Mouse (Mus musculus) c-Kit-positive CD71-negative TER-119-negative erythroid progenitor cells, embryonic 14.5 days (primary cell): ENCODE results near the gene Tns1.

Experiments used
- DNase-seq: peaks from one replicate; pipeline ENCODE4 v3.0.0-alpha.2; 2013; ENCODE audit warnings: low read depth

The Tns1 gene

DNA sequence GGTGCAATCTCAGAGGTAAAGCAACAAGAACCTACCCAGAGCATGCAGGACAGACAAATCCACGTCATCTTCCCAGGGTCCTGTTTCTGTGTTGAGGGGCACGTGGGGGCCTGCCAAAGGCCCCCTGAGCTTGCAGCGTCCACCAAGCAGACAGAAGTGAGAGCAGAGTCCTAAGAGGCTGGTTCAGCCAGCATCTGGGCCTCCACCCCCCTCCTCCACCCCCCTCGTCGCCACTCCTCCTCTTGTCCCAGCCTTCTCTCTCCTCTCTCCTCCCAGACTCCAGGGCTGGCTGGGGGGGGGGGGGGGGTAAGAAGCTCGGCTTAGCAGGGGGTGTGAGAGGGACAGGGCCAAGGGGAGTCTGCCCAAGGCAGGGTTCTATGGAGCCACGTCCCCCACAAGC is 33.1 kb downstream of the Tns1 start:
- DNase-seq: no peak

DNA sequence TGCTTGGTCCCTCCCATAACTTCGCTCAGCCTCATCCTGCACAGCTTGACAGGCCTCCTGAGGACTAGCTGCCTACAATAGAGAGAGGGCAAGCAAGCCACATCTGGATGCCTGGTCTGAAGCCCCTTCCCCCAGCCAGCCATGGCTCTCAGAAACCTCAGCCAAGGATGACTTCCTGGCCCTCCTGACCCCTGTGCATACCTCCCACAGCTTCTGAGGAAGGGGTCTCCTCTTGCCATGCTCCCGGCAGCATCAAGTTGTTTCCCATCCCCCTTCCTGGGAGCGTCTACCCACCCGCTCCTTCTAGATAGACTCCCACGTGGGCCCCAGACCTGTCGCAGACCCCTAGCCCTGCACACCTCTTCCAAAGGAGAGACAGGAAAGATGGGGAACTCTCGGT is 33.9 kb downstream of the Tns1 start:
- no peak for DNase-seq

DNA sequence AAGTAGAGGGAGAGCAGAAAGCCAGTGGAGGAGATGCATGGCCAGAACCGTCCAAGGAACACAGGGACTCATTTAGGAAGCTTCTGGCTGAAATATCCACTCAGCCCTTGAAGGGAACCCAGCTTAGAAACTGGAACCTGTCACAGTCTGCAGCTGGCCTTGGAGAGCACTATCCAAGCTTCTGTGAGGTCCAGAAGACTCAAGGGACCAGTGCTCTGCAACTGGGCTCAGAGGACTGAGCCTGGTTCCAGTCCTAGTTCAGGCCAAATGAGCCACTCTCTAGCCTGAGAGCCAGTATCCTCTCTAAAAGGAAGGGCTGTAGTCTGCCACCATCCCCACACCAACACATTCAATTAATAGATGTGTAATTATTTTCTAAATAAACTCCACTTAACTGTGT is 35.7 kb downstream of the Tns1 start:
- no peak for DNase-seq

DNA sequence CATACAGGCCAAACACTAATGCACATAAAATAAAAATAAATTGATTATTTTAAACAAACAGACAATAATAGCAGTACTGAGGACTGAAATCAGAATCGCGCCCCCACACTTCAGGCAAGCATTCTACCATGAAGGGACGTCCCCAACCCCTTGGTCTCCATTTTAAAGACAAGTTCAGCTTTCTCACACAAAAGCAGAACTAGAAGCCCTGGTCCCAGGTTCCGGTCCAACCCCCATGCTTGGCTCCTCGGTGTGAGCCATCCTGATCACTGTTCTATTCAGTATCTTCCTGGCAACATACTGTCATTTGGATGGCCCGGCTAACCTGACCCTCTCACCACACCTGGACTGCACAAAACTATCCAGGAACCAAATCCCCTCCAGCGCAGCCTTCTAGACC is 38.7 kb downstream of the Tns1 start:
- DNase-seq: no peak

DNA sequence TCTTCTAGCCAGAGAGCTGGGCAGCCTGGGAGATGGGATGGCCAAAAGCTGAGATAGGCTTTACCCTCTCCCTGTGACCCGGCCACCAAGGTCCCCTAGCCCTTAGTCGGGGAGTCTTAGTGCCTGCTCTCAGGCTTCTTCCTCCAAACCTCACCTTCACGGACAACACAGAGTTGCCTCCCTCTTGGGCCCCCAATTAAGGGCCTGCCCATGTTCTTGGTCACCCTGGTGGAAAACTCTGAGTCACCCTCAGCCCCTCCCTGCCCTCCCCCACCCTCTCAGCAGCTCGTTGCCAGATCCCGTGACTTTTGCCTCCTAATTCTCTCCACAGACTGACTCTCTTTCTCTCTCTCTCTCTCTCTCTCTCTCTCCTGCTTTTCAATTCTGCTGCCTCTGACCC is 39.5 kb downstream of the Tns1 start:
- DNase-seq: no peak

DNA sequence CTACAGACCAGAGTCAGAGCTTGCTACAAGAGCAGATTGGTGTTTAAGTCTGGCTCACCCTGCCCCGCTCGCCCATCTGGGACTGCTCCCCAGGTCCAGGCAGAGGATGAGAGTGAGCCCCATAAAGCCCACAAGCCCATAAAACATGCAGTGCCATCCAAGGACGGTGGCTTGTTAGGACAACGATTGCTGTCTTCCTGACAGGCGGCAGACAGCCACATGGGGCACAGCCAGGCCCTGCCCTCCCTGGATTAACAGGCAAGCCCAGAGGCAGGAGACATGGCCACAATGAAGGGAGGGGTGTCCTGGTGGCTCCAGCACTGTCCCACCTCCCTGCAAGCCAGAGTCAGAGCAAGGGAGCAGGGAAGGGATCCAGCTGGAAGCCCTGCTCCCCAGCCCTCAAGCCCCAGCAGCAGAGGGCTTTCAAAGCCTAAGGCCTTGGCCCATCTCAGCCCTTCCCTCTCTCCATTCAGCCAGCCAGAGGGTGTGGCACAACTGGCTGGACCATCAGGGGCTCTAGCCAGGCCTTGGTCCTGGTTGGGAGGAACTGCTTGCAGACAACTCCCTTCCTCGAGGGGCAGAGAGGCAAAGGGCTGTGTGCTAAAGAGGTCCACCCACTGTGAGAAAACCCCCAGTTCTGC is 40.1 kb downstream of the Tns1 start:
- DNase-seq: no peak

DNA sequence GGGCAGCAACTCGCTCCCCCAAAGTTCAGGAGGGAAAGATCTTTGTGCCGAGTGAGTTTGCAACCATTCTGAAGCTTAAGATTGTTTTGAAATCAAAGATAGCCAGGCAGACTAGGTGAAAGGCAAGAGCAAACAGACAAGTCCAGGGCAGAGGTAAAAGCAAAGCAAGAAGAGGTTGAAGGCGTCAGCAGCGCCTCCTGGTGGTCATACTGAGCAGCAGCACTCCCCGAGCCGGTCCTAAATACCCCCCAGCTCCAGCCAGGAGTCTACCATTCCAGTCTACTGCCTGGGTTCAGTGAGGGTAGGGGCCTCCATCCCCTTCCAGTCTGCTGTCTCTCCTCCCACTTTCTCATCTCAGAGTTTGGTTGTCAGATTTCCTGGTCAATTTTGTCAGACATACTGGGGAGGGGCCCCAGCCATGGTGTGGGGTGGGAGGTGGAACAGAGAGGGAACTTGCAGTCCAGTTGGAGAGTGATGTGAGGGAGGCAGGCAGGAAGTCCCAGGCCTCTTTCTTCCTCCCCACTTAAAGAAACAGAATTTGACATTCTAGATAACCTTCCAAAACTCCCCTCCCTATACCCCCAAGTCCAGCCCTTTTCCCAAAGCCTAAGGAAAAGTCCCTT is 41.3 kb downstream of the Tns1 start:
- DNase-seq: peak; percentile 50

DNA sequence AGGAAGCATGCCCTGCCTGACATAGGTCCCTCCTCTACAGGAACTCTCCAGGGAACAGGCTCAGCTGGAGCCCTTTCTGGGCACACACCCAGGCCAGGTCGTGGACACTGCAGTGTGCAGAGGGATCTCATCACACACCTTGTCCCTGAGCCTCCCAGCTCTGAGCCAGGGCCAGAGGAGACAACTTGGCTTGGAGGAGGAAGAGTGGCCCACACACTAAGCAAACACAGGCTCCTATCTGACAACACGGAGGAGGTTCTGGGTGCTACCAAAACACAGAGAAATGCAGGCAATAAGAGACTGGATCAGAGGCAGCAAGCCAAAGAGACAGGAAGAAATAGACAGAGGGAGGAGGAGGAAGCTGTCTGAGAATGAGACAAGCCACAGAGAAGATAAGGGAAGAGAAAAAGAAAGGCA is 42.7 kb downstream of the Tns1 start:
- no peak for DNase-seq

DNA sequence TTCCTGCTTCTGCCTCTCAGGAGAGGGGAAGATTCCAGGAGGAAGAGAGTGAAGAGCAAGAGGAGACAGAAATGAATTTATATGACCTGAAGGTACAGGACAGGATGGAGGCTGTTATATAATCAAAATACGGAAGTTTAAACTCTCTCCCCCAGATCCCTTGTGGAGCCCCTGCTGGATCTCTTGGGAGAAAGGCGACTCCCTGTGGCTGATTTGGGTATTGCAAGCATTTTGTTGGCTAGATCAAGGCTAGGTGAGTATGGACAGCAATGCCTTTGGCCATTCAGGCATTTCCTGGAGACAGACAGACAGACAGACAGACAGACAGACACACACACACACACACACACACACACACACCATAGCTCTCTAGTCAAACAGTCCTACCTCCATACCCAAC is 46.9 kb downstream of the Tns1 start:
- peak; percentile 85 for DNase-seq

DNA sequence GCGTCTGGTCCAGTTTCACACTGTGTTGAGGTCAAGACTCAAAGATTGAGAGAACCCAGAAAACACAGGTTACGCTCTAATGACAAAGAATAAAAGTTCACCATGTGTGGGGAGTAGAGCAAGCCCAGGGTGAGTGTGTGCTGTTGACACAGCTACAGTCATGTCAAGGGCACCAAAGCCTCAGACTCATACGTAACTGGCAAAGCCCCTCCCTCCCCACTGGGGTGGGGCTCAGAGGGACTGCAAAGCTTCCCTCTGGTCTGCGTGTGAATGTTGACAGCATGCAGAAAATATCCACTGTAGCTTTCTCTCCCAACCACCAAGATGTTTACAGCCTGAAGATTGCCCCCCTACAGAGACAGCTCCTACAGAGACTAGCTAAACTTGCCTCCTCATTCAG is 48.0 kb downstream of the Tns1 start:
- no peak for DNase-seq

DNA sequence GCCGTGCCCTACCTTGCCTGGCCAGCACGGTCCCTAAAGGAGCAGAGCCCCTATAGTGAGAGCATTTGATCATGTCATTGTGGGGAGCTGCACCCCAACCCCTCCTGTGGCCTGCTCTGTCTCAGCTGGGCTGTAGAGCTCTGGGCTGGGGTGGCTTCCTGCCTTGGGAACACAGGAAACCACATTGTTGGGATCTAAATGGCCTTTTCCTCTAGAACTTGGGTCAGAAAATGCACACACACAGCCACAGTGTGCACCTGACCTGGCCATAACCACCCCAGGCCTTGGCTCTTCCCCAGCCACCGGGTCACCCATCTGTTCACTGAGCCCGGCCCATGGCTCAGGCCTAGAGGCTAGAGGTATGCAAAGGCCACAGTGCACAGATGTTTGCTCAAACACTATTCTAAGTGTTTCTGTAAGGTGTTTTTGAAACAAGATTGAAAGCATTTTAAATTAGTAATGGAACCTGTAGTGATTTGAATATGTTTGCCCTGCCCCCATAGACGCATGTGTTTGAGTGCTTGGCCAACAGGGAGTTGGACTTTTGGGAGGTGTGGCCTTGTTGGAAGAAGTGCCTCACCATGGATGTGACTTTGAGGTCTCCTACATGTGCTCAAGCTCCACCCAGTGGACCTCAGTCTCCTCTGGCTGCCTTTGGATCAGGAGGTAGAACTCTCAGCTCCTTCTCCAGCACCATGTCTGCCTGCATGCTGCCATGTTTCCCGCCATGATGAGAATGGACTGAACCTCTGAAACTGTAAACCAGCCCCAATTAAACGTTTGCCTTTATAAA is 49.4 kb downstream of the Tns1 start:
- DNase-seq: no peak

DNA sequence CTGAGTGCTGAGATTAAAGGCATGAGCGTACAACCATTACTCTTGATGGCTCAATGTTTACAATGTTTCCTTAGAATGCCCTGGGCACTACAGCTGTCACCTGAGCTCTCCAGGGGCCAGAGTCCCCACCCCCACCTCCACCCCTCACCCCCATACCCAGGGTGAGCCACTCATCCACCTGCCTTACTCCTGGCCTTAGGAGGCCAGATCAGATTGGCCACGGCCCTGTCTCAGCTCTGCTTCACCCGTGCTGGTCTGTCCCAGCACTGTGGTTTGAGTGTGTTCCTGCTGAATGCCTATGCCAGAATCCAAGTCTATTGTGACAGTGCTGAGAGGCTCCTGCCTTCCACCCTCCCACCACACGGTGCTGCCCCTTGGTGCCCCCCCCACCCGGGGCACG is 50.5 kb downstream of the Tns1 start:
- DNase-seq: no peak

DNA sequence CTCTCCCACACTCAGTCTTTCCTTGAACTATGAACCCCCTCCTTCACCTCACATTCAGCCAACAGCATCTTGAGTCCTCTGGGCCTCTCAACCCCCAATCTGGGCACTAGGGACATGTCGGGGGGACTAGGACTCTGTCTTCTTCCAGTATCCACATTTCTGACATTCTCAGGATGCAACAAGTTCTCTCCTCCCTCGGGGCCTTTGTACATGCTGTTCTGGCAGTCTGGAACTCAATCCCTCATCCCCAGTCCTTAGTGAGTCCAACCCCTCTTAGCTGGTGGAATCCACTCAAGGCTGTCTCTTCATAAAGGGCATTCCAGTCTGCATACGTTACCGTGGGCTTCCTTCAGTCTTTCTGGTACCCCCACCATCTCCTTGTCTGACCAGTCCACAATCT is 53.5 kb downstream of the Tns1 start:
- DNase-seq: no peak

DNA sequence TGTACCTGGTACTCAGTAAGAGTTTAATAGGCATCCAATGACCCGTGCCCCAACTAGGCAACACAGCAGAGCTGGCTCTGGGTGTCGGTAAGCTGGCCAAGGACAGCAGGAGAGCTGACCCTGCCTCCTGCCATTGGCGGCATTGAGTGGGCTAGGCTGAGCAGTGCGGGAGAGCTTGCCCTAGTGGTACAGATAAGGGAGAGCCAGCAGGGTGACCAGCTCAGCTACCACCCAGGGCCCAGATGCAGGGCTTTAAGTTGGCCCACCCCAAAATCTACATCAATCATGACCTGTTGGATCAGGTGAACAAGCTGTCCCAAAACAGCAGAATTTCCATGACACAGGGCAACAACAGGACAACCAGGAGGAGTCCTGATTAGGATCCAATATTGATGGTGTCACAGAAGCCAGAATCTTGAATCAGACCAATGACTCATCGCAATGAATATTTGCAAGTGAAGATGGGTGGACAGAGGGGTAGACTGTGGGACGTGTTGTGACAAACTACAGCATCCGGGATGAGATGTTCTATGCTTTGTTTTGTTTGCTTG is 54.2 kb downstream of the Tns1 start:
- no peak for DNase-seq

DNA sequence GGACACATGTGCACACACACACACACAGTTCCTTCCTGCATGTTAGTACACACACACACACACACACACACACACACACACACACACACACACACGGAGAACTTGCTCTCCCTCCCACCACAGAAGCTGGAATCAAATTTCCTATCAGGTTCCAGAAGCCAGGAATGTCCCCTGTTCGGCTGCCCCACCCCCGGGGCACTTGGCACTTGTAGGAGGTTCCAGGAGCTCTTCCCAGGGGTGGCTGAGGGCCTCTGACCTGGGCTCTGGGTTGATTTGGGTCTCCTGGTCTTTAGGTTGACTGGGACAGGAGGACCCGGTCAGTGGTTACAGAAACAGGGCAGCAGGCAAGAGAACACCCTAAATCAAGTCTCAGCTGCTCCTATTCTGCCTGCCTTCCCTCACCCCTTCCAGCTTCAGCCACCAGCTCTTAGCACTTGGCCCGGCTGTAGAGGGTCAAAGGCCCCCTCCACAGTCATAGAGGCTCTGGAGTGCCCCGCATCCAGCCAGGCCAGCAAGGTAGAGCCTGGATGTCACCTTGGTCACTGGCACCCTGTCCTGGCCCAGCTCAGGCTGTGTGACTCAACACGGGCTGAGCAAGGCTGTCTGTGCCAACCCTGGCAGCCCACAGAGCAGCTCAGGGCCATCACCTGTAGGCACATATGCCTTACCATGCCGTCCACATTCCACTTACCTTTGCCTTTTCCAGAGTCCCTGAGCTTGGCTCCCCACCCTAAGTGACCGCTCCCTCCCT is 55.0 kb downstream of the Tns1 start:
- no peak for DNase-seq

DNA sequence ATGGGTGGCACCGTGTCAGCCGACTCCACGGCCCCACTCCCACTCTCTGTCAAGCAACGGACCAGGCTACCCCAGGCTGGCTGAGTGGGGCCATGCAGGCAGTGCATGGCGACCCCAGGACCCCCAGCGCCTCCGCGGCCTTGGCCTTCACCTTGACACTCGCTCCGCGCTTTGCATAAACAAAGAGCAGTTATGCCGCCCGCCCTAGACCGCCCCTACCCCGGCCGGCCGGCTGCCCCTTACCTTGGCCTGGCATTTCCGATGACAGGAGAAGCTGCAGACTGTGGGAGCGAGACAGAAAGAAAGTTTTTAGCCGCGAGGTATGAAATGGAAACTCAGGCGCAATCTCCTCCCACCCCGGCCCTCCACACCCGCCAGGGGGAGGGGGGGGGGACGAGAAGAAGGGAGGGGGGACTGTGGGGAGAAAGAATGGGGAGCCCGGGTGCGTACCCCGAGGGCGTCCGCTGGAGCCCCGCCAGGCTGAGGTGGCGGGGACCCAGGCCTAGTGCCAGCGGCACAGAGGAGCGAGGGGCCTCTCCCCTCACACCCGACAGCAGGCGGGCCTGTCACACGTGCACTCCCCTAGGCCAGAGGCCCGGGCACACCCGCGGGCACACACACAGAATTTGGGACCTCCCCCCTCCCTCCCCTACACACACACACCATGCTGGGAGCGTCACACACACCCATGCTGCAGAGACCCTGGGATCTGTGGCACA is 55.7 kb downstream of the Tns1 start:
- no peak for DNase-seq

DNA sequence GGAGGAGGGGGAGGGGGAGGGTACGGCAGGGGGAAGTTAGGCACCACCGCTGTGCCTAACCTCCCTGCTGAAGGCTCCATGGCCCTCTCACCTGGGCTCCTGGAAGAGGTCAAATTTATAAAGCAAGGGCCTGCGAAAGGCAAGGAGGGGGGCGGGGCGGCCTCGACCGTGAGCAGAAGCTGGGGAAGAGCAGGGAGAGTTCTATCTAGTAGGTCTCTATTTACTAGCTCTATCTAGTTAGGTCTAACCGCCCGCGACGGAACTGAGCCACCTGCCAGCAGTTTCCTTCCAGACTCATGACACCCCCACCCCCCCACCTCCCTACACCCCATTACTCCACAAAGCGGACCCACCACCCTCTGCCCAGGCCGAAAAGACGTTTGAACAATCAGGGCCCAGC is 56.4 kb downstream of the Tns1 start:
- no peak for DNase-seq

DNA sequence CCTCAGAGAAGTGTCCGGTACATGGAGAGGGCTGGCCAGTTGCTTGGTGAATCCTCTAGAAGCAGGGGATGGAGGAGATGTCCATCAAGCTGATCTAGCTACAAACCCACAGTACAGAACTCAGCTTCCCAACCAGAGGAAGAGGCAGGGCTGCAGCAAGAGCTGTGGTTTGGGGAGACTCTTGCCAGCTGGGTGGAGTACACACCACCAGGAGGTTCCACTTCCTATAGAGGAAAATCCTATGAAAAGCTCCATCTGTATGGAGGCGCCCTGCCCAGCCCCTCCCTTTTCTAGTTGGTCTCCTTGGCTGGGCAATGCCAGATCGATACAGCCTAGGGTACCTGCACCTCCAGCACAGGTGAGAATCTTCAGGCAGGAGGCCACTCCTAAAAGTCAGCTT is 57.7 kb downstream of the Tns1 start:
- no peak for DNase-seq

DNA sequence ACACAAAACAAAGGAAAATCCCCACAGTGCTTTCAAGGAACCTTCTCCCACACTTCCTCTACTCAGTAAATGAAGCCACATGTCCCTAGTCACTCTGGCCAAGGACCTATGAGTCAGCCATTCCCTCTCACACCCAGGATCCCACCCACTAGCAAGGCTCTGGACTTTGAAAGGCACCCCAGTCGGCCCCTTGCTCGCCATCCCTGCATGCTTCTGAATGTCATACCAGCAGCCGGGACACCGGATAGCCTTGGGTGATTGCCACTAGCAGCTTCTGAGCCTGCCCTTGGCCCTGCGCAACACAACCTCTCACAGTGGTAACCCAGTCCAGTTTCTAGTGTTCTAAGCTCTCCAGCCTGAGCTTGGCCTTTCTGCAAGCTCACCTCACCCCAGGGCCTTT is 58.2 kb downstream of the Tns1 start:
- DNase-seq: no peak

DNA sequence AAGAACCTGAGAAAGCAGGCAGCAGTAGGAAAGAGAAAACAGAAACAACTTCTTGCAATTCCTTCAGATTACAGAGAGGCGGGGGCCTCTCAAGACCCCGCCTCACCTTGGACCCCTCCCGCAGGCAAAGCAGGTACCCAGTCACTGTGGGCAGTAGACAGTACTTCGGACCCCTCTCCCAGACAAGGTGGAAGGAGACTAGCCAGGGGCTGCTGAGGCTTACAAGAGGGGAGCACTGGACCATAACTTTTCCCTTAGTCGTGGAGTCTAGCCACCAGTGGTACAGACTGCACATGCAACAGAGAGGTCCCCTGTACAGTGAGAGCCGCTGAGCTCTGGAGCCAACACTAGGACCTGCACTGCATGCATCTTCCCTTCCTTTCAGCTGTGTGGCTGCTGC is 64.2 kb downstream of the Tns1 start:
- DNase-seq: no peak

DNA sequence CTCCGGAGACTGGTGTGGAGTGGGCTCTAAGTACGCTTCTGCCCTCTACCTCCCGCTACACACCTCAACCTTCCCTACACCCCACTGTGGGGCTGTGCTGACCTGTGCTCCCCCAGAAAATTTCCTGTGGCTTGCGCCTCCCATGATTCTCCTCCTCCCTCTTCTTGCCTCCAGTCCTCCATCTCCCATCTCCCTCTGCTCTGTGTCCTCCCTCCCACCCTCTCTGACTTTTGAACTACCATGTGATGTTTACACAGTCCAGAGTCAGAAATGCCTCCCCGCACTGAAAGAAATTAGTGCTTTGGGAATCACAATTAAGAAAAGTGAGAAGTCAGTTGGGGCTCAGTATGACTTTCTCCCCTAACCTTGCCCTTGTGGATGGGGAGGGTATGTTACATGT is 64.7 kb downstream of the Tns1 start:
- DNase-seq: no peak

DNA sequence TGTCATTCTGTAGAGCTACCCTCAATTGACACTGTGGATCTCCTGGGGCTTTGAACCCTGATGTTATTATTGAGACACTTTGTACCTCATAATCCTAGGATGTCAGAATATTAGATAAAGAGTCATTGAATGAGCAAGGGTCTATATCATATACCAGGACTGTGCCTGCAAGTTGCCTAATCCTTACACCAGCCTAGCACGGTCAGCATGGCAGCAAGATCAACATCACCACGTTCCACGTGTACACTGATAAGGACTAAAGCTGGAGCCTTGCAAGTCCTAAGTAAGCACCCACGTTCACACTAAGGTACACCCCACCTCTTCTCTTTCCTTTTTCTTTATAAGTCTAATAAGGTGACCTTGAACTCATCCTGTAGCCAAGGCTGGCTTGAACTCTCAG is 65.5 kb downstream of the Tns1 start:
- DNase-seq: no peak
